ENCODE assay signal across 7 mouse cellular contexts in the genomic region with DNA sequence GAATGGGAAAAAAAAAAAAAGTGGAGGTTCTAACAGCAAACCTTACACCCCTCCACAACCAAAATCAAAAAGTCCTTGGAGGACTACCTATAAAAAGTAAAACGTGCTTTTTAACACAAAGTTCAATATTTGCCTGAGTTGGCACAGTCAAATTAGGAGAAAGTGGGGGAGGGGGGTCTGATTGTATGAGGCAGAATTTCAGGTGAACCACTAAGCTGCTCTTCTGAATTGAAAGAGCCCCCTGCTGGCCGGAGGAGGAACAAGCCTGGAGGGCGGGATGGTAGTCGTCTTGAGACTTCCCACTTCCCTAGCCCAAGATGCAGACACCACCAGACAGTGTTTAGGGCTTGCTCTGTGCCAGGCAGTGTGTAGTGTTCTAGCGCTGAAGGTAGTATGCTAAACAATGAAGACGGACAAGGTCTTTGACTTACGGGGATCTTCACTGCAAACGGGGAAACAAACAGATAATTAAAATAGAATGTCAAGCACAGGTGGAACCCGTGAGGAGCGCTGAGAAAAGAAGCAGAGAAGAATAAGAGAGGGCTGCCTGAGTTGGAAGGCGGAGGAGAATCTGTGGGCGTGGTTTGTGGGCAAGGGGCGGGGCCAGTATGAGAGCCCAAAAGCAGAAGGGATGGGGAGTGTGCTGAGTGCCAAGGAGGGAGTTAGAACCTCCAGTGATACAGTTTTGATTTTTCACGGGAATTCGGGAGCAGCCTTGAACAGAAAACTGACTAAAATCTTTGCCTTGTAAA.
DNase-seq lines count a peak whose midpoint lies in the region; ATAC-seq and TF ChIP-seq lines count a peak whose summit lies in the region.

No protein-coding gene starts in this region.

- peak; percentile 80 to 84 for DNase-seq in adrenal gland, adult 18-20 months (ENCODE audit: low spot score in 2 of 2)
- DNase-seq in embryo, embryonic 9.5 days (ENCODE audit: extremely low spot score), result peak; percentile 84
- peak; percentile 96 for DNase-seq in heart, adult 11 months
- DNase-seq in kidney, adult 11 months, result peak; percentile 59
- DNase-seq in limb, embryonic 10.5 days (ENCODE audit: low spot score), result peak; percentile 85

- no peaks in the 10 kb centered on the region for H3K36me3 ChIP-seq in limb, embryonic 10.5 days
- no peaks in the 10 kb centered on the region for H3K36me3 ChIP-seq in midbrain, embryonic 13.5 days
- no peaks in the 10 kb centered on the region for H3K36me3 ChIP-seq in small intestine, adult 2 months (ENCODE audit: control insufficient read depth, insufficient read depth, low read length)

- no peaks in the 10 kb centered on the region for H3K27me3 ChIP-seq in limb, embryonic 10.5 days (ENCODE audit: low read depth, poor library complexity, severe bottlenecking)
- no peaks in the 10 kb centered on the region for H3K27me3 ChIP-seq in midbrain, embryonic 13.5 days
- H3K27me3 ChIP-seq in small intestine, adult 2 months (ENCODE audit: control insufficient read depth, insufficient read depth, low read length), result no peaks in the 10 kb centered on the region

- 6% methylated on average over 15 of the region's 15 CpGs for WGBS in limb, embryonic 10.5 days
- WGBS in midbrain, embryonic 13.5 days, result 5% methylated on average over 15 of the region's 15 CpGs
- WGBS in small intestine, adult 2 months, result 3% methylated on average over 15 of the region's 15 CpGs

- TF ChIP-seq POLR2A in small intestine, adult 2 months (IDR thresholded peaks at IDR 0.05; ENCODE audit: low read depth, low read length), result no peak

- peak; percentile 83 for TF ChIP-seq CTCF in small intestine, adult 2 months (IDR thresholded peaks at IDR 0.05; ENCODE audit: extremely low read depth, insufficient read length, insufficient replicate concordance, low read depth, low read length)

- H3K4me2 ChIP-seq in midbrain, embryonic 13.5 days (replicated peaks), result peak overlapping the region; percentile 29

- peak overlapping the region; percentile 39 for H3K4me3 ChIP-seq in limb, embryonic 10.5 days
- H3K4me3 ChIP-seq in midbrain, embryonic 13.5 days (replicated peaks), result peak overlapping the region; percentile 2; the same call in 1 of the 2 replicates
- no peak overlapping the region for H3K4me3 ChIP-seq in small intestine, adult 2 months (ENCODE audit: low read depth, low read length)

- ATAC-seq in midbrain, embryonic 13.5 days, result peak; percentile 76

- H3K9me3 ChIP-seq in limb, embryonic 10.5 days (replicated peaks), result no peaks in the 10 kb centered on the region
- no peaks in the 10 kb centered on the region for H3K9me3 ChIP-seq in midbrain, embryonic 13.5 days

- H3K4me1 ChIP-seq in limb, embryonic 10.5 days, result peaks cover 12% of the 10 kb centered on the region; the same call in 1 of the 2 replicates
- H3K4me1 ChIP-seq in midbrain, embryonic 13.5 days (replicated peaks), result peaks cover 18% of the 10 kb centered on the region
- H3K4me1 ChIP-seq in small intestine, adult 2 months (ENCODE audit: control insufficient read depth, insufficient read depth, insufficient read length, low read length), result no peaks in the 10 kb centered on the region

- H3K9ac ChIP-seq in midbrain, embryonic 13.5 days (replicated peaks), result no peak overlapping the region

- H3K27ac ChIP-seq in limb, embryonic 10.5 days, result peak overlapping the region; percentile 20; the same call in 1 of the 2 replicates
- no peak overlapping the region for H3K27ac ChIP-seq in midbrain, embryonic 13.5 days
- no peak overlapping the region for H3K27ac ChIP-seq in small intestine, adult 2 months (ENCODE audit: insufficient read depth, low read depth, low read length)
